ENCODE assay signal across 38 mouse cellular contexts in the genomic region with DNA sequence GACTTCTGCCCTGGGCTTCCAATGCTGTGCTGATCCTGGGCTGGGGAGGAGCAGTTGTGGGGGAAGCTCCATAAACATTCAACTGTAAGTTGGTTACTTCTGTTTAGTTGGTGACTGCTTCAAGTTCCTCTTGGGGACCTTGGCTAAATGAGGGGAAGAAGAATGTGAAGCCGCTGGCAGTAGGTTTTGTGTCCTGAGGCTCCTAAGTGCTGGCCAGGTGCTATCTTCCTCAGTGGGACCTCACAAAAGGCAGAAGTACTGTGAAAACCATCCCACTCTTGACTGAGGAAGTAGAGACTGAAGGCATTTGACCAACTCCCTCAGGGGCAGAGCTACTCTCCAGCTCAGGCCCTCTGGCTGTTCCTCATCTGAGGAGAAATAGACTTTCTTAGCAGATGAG. TPM values are rescaled to one million over a fixed set of nuclear protein-coding genes. Genes with fewer than 3 reads are reported as not detected.
DNase-seq lines count a peak whose midpoint lies in the region; ATAC-seq and TF ChIP-seq lines count a peak whose summit lies in the region.
"Had no signal": no experiment of that assay in that cellular context is flagged by ENCODE, and none has a peak within 500 bp of the region (broad histone marks: within the 10 kb centered on the region; RNA-seq: fewer than 3 reads in every experiment).

No protein-coding gene starts in this region.

- H3K36me3 ChIP-seq in spleen, adult 2 months (ENCODE audit: control insufficient read depth, insufficient read depth, low read length) = peaks cover 59% of the 10 kb centered on the region
- H3K36me3 ChIP-seq: embryonic facial prominence, embryonic 12.5 days; intestine, embryonic 15.5 days; limb, embryonic 10.5 days had no signal

- intact Hi-C loops in heart, postnatal 14 days (cut with DNase I) = no loop called here

- ATAC-seq in common myeloid progenitor, adult 5-6 weeks (replicated peaks; ENCODE audit: low read depth, poor library complexity, severe bottlenecking) = peak; percentile 77
- peak; percentile 87 for ATAC-seq in megakaryocyte, adult 5-6 weeks (ENCODE audit: poor library complexity, severe bottlenecking)
- ATAC-seq: activated CD4-positive, CD25-positive, alpha-beta regulatory T cell, adult 4 months; forebrain, embryonic 15.5 days; hindbrain, postnatal 0 days; intestine, embryonic 15.5 days had no signal

- 39% methylated on average over 1 of the region's 1 CpGs for WGBS in spleen, adult 2 months

- TF ChIP-seq POLR2A in spleen, adult 2 months (IDR thresholded peaks at IDR 0.05; ENCODE audit: low read depth, low read length) = no peak

- H3K4me1 ChIP-seq in spleen, adult 2 months (ENCODE audit: control insufficient read depth, insufficient read depth, insufficient read length) = no peaks in the 10 kb centered on the region; the same call in 1 of the 2 replicates
- H3K4me1 ChIP-seq: embryonic facial prominence, embryonic 12.5 days; forebrain, embryonic 15.5 days; hindbrain, embryonic 12.5 days; limb, embryonic 10.5 days; stomach, embryonic 15.5 days had no signal

- H3K27ac ChIP-seq in spleen, adult 2 months (ENCODE audit: insufficient read depth, low read length) = peak overlapping the region; percentile 33
- H3K27ac ChIP-seq: embryonic facial prominence, embryonic 12.5 days; forebrain, embryonic 15.5 days; heart, embryonic 13.5 days; hindbrain, embryonic 12.5 days; hindbrain, postnatal 0 days; intestine, embryonic 15.5 days; kidney, postnatal 0 days; limb, embryonic 10.5 days; limb, embryonic 15.5 days; neural tube, embryonic 15.5 days; stomach, embryonic 15.5 days had no signal

- H3K4me3 ChIP-seq in spleen, adult 2 months (ENCODE audit: extremely low read depth, insufficient read depth, insufficient read length) = no peak overlapping the region
- H3K4me3 ChIP-seq: embryonic facial prominence, embryonic 12.5 days; forebrain, embryonic 15.5 days; heart, embryonic 13.5 days; hindbrain, embryonic 12.5 days; intestine, embryonic 15.5 days; limb, embryonic 10.5 days; limb, embryonic 15.5 days; neural tube, embryonic 15.5 days; stomach, embryonic 15.5 days had no signal

- no peak for TF ChIP-seq CTCF in spleen, adult 2 months (IDR thresholded peaks at IDR 0.05; ENCODE audit: extremely low read depth, insufficient read depth, insufficient read length, insufficient replicate concordance)

- H3K27me3 ChIP-seq in spleen, adult 2 months (ENCODE audit: control insufficient read depth, insufficient read depth, low read length) = no peaks in the 10 kb centered on the region
- H3K27me3 ChIP-seq: embryonic facial prominence, embryonic 12.5 days; forebrain, embryonic 15.5 days; heart, embryonic 13.5 days; hindbrain, embryonic 12.5 days; intestine, embryonic 15.5 days; limb, embryonic 15.5 days; neural tube, embryonic 15.5 days; stomach, embryonic 15.5 days had no signal

- DNase-seq in spleen, adult 2 months (ENCODE audit: low read depth in 1 of 2, low spot score in 2 of 2) = peak in 1 of 2 experiments; percentile 18
- no peak for DNase-seq in spleen, adult 18-20 months
- DNase-seq in layer of hippocampus, adult 18-20 months (ENCODE audit: low spot score in 2 of 2) = no peak
- DNase-seq in cerebellum, adult 9-11 months = no peak
- no peak for DNase-seq in heart, postnatal 14 days
- DNase-seq: cerebellum, adult 8-10 months; cerebellum, postnatal 36 days; embryo, embryonic 11 days; heart, postnatal 10 days; kidney, adult 2 months; kidney, postnatal 4 days; layer of hippocampus, postnatal 36 days; lung, adult 2 months; lung, postnatal 14 days; midbrain, embryonic 14.5 days; right cerebral cortex, postnatal 25 days; thymus, postnatal 25 days had no signal

RNA-seq across cellular contexts. Expression of a gene that starts 8.7 kb away (rescaled TPM):
- 98.3 and 128 TPM in 2 replicates for polyA plus RNA-seq in spleen, adult 2 months (2012; rRNA removed)
- total RNA-seq in common myeloid progenitor, adult 5-6 weeks (2017) = 71.7 and 72.2 TPM in 2 replicates
- 242 and 244 TPM in 2 replicates for total RNA-seq in megakaryocyte, adult 5-6 weeks (2015)
- total RNA-seq in megakaryocyte, adult 5-6 weeks (2017) = 179 and 191 TPM in 2 replicates
- 10 to 100 TPM; 30.7 to 32.3 TPM for total RNA-seq in layer of hippocampus, adult 18-20 months (2021)
- 10 to 100 TPM; 11.5 to 13.2 TPM for total RNA-seq in heart, postnatal 14 days (2021)

RNA-seq across cellular contexts. Expression of a gene that starts 28.7 kb away (rescaled TPM):
- 8.9 and 10.6 TPM in 2 replicates for polyA plus RNA-seq in spleen, adult 2 months (2012; rRNA removed)
- 24.3 and 26.6 TPM in 2 replicates for total RNA-seq in common myeloid progenitor, adult 5-6 weeks (2017)
- total RNA-seq in megakaryocyte, adult 5-6 weeks (2015) = 35.5 and 36.2 TPM in 2 replicates
- total RNA-seq in megakaryocyte, adult 5-6 weeks (2017) = 32.6 and 35.6 TPM in 2 replicates
- total RNA-seq in layer of hippocampus, adult 18-20 months (2021) = under 1 TPM in 1 of 2 experiments, not detected in 1; 0.54 TPM
- 10 to 100 TPM; 11.9 to 12.8 TPM for total RNA-seq in heart, postnatal 14 days (2021)
- total RNA-seq: hindbrain, postnatal 0 days had no signal

RNA-seq across cellular contexts. Expression of a gene that starts 44.9 kb away (rescaled TPM):
- 1.4 and 1.6 TPM in 2 replicates for polyA plus RNA-seq in spleen, adult 2 months (2012; rRNA removed)
- total RNA-seq in common myeloid progenitor, adult 5-6 weeks (2017) = not detected in 2 replicates
- total RNA-seq in megakaryocyte, adult 5-6 weeks (2015) = 0.07 and 0.09 TPM in 2 replicates
- total RNA-seq in megakaryocyte, adult 5-6 weeks (2017) = not detected in 2 replicates
- not detected for total RNA-seq in layer of hippocampus, adult 18-20 months (2021)
- total RNA-seq in heart, postnatal 14 days (2021) = not detected
- total RNA-seq: adrenal gland, adult 2 months; adrenal gland, postnatal 36 days; gastrocnemius, adult 8-10 months; gastrocnemius, postnatal 4 days; heart, adult 8-10 months; heart, postnatal 10 days; hindbrain, postnatal 0 days; layer of hippocampus, postnatal 36 days; megakaryocyte-erythroid progenitor cell, adult 5-6 weeks had no signal
- polyA plus RNA-seq: embryonic facial prominence, embryonic 12.5 days; forebrain, embryonic 15.5 days; frontal cortex, adult 2 months; heart, embryonic 13.5 days; hindbrain, embryonic 12.5 days; hindbrain, postnatal 0 days; intestine, embryonic 15.5 days; kidney, postnatal 0 days; limb, embryonic 10.5 days; limb, embryonic 15.5 days; midbrain, embryonic 14.5 days; neural tube, embryonic 15.5 days had no signal

Comparison
In these comparisons a context has a peak if more than half of its experiments do, and no peak if none do; other contexts are left out.
1. RNA of a gene that starts 28.7 kb away (total RNA-seq): 32.6 to 36.2 TPM in megakaryocyte, adult 5-6 weeks, 24.3 to 26.6 TPM in common myeloid progenitor, adult 5-6 weeks and 11.9 to 12.8 TPM in heart, postnatal 14 days; 0.54 TPM in layer of hippocampus, adult 18-20 months; every median in the first group is over 4 times any median in the second.